Mouse (Mus musculus) kidney, adult 2 months (tissue): ENCODE measurements at regions not wholly inside any gene's neighbourhood (a gene's known extent, or its start where the extent isn't known, plus 50 kb on each side); places are given as distances from the start of the nearest gene placed in this dataset.

Experiments used
- CTCF ChIP-seq: fragments of 200-500 bp; conservative IDR thresholded peaks from 2 replicates; pipeline ENCODE4 v1.5.1; 2011; ENCODE audit warnings: low read depth, mild to moderate bottlenecking, control low read depth, low read length, moderate library complexity, mixed read lengths; ENCODE audit not compliant: insufficient read depth, insufficient read length
- POLR2A ChIP-seq: fragments of 200-500 bp; IDR thresholded peaks from one replicate; pipeline ENCODE4 v1.6.1; 2011; ENCODE audit warnings: low read depth, low read length, control low read depth

GRCm38 (mm10) chr11:111926336-111926735 lies 855.7 kb upstream of the Sox9 start:
- TF ChIP-seq CTCF (no peak), POLR2A (no peak)
